Mouse (Mus musculus) MEL (cell line): ENCODE measurements around the gene Ttpal. TPM values are rescaled to one million over a fixed set of nuclear protein-coding genes. Genes with fewer than 3 reads are reported as not detected.

Source experiments
- DNase-seq: peaks from one replicate; pipeline ENCODE4 v3.0.0; 2011; ENCODE audit warnings: low read depth, low spot score
- H3K27ac ChIP-seq: 2 replicates; pipeline ENCODE4 v1.5.1; 2012; ENCODE audit warnings: low read depth, mild to moderate bottlenecking, control low read depth, low read length, moderate library complexity; ENCODE audit not compliant: control insufficient read depth
- H3K27me3 ChIP-seq, 2 experiments: fragments of 150-350 bp in 1 of 2; sonication (generic) in 1 of 2; 2 replicates each; pipeline ENCODE4 v1.6.1; 2012; ENCODE audit warnings: low read length in 2 of 2, mild to moderate bottlenecking in 2 of 2, improper control_type of control experiment in 1 of 2, moderate library complexity in 1 of 2; ENCODE audit not compliant: insufficient read depth in 2 of 2, control insufficient read depth in 1 of 2
- H3K36me3 ChIP-seq, 2 experiments: 2 replicates each; pipeline ENCODE4 v1.6.1; 2012 to 2014; ENCODE audit warnings: low read length in 2 of 2, improper control_type of control experiment in 1 of 2, inconsistent platforms in 1 of 2, mild to moderate bottlenecking in 1 of 2; ENCODE audit not compliant: insufficient read depth in 2 of 2, control insufficient read depth in 1 of 2
- H3K4me1 ChIP-seq, 2 experiments: fragments of 150-350 bp in 1 of 2; sonication (generic) in 1 of 2; 2 replicates each; pipeline ENCODE4 v1.6.1; 2012; ENCODE audit warnings: low read length in 2 of 2, improper control_type of control experiment in 1 of 2, mild to moderate bottlenecking in 1 of 2; ENCODE audit not compliant: insufficient read depth in 2 of 2, control insufficient read depth in 1 of 2
- H3K4me3 ChIP-seq, 2 experiments: fragments of 150-350 bp in 1 of 2; sonication (generic) in 1 of 2; 2 replicates each; pipeline ENCODE4 v1.5.1; 2012; ENCODE audit warnings: low read depth in 2 of 2, low read length in 2 of 2, mild to moderate bottlenecking in 2 of 2, moderate library complexity in 2 of 2, control low read depth in 1 of 2, improper control_type of control experiment in 1 of 2; ENCODE audit not compliant: control insufficient read depth in 1 of 2, insufficient read depth in 1 of 2
- H3K79me2 ChIP-seq: 2 replicates; pipeline ENCODE4 v1.6.1; 2012; ENCODE audit warnings: mild to moderate bottlenecking, low read length, moderate library complexity; ENCODE audit not compliant: control insufficient read depth, poor library complexity, insufficient read depth
- H3K9ac ChIP-seq: 2 replicates; pipeline ENCODE4 v1.6.1; 2012; ENCODE audit warnings: low read depth, mild to moderate bottlenecking, control low read depth, low read length, moderate library complexity; ENCODE audit not compliant: control insufficient read depth, poor library complexity, severe bottlenecking
- H3K9me3 ChIP-seq: fragments of 150-350 bp; sonication (generic); replicated peaks from 2 replicates; pipeline ENCODE4 v1.6.1; 2012; ENCODE audit warnings: mild to moderate bottlenecking, low read length, improper control_type of control experiment, moderate library complexity; ENCODE audit not compliant: insufficient read depth
- CTCF ChIP-seq, 3 experiments: IDR thresholded peaks in 2 of 3; conservative IDR thresholded peaks in 1 of 3; 2 replicates each; pipeline ENCODE4 v1.5.1; 2011 to 2012; ENCODE audit warnings: low read length in 3 of 3, low read depth in 2 of 3, mild to moderate bottlenecking in 2 of 3, improper control_type of control experiment in 1 of 3, inconsistent platforms in 1 of 3, mixed read lengths in 1 of 3, moderate library complexity in 1 of 3; ENCODE audit not compliant: control insufficient read depth in 1 of 3, insufficient read depth in 1 of 3, poor library complexity in 1 of 3, severe bottlenecking in 1 of 3
- E2F4 ChIP-seq: IDR thresholded peaks from 2 replicates; pipeline ENCODE4 v1.6.1; 2011; ENCODE audit warnings: low read depth, low read length, improper control_type of control experiment, borderline replicate concordance
- EP300 ChIP-seq, 2 experiments: IDR thresholded peaks; 2 replicates each; pipeline ENCODE4 v1.6.1; 2011; ENCODE audit warnings: improper control_type of control experiment in 2 of 2, low read length in 2 of 2, low read depth in 1 of 2, mild to moderate bottlenecking in 1 of 2
- HCFC1 ChIP-seq: IDR thresholded peaks from 2 replicates; pipeline ENCODE4 v1.6.1; 2012; ENCODE audit warnings: low read depth, mild to moderate bottlenecking, inconsistent platforms, low read length, improper control_type of control experiment, moderate library complexity
- KAT2A ChIP-seq: conservative IDR thresholded peaks from 2 replicates; pipeline ENCODE4 v1.6.1; 2012; ENCODE audit warnings: low read depth, low read length, improper control_type of control experiment, inconsistent platforms
- MEF2A ChIP-seq: IDR thresholded peaks from 2 replicates; pipeline ENCODE4 v1.6.1; 2014; ENCODE audit warnings: low read depth, mild to moderate bottlenecking, inconsistent platforms, low read length, improper control_type of control experiment; ENCODE audit not compliant: poor library complexity, insufficient replicate concordance, severe bottlenecking; ENCODE audit errors: extremely low read depth
- MYB ChIP-seq: IDR thresholded peaks from 2 replicates; pipeline ENCODE4 v1.6.1; 2011; ENCODE audit warnings: mild to moderate bottlenecking, low read depth, low read length, improper control_type of control experiment
- MYC ChIP-seq: IDR thresholded peaks from 2 replicates; pipeline ENCODE4 v1.6.1; 2011; ENCODE audit warnings: low read depth, mild to moderate bottlenecking, low read length, improper control_type of control experiment, moderate library complexity
- NELFE ChIP-seq: IDR thresholded peaks from 2 replicates; pipeline ENCODE4 v1.6.1; 2011; ENCODE audit warnings: low read depth, low read length, improper control_type of control experiment
- POLR2AphosphoS2 ChIP-seq: IDR thresholded peaks from 2 replicates; pipeline ENCODE4 v1.6.1; 2011; ENCODE audit warnings: low read length, improper control_type of control experiment
- RAD21 ChIP-seq: IDR thresholded peaks from 2 replicates; pipeline ENCODE4 v1.6.1; 2011; ENCODE audit warnings: mild to moderate bottlenecking, low read depth, low read length, improper control_type of control experiment
- SIN3A ChIP-seq: IDR thresholded peaks from 2 replicates; pipeline ENCODE4 v1.6.1; 2012; ENCODE audit warnings: low read length, improper control_type of control experiment, inconsistent platforms
- SMC3 ChIP-seq: IDR thresholded peaks from 2 replicates; pipeline ENCODE4 v1.6.1; 2011; ENCODE audit warnings: low read depth, low read length, improper control_type of control experiment
- TAL1 ChIP-seq: IDR thresholded peaks from 2 replicates; pipeline ENCODE4 v1.6.1; 2012; ENCODE audit warnings: mild to moderate bottlenecking, inconsistent platforms, low read length, moderate library complexity, mixed read lengths
- USF1 ChIP-seq: IDR thresholded peaks from 2 replicates; pipeline ENCODE4 v1.6.1; 2014; ENCODE audit warnings: low read depth, mild to moderate bottlenecking, inconsistent platforms, low read length, improper control_type of control experiment, moderate library complexity
- ZKSCAN1 ChIP-seq: IDR thresholded peaks from 2 replicates; pipeline ENCODE4 v1.6.1; 2012; ENCODE audit warnings: low read depth, mild to moderate bottlenecking, inconsistent platforms, low read length, improper control_type of control experiment, moderate library complexity
- ZMIZ1 ChIP-seq: IDR thresholded peaks from 2 replicates; pipeline ENCODE4 v1.6.1; 2012; ENCODE audit warnings: low read depth, mild to moderate bottlenecking, inconsistent platforms, low read length, improper control_type of control experiment, moderate library complexity
- ZNF384 ChIP-seq: IDR thresholded peaks from 2 replicates; pipeline ENCODE4 v1.6.1; 2012; ENCODE audit warnings: low read depth, mild to moderate bottlenecking, inconsistent platforms, low read length, improper control_type of control experiment
- polyA plus RNA-seq, 2 experiments: library from polyadenylated mRNA; stranded (reverse) in 1 of 2; unstranded in 1 of 2; fragments of >175 nt in 1 of 2; fragments of >200 nt in 1 of 2; gene quantifications; 2 replicates each; pipeline versions ENCODE4 v1.2.1 to v1.2.4; 2012; ENCODE audit warnings: low replicate concordance in 2 of 2, low read depth in 1 of 2; ENCODE audit not compliant: insufficient read length in 2 of 2, insufficient read depth in 1 of 2, missing spikeins in 1 of 2
- total RNA-seq: library from RNA; depleted of rRNA; stranded (reverse); fragments of 300-350 nt; gene quantifications from 2 replicates; pipeline ENCODE4 v1.2.3, GENCODE M21; 2012

Ttpal gene
- total and polyA plus RNA-seq, 3 experiments = 18.9 to 20.4 TPM; not detected in 1

- TF ChIP-seq E2F4 = no peak
- no peak for TF ChIP-seq ZMIZ1
- TF ChIP-seq TAL1 = no peak
- TF ChIP-seq POLR2AphosphoS2 = no peak
- TF ChIP-seq CTCF (IDR thresholded peaks at IDR 0.05 in 2 of 3, conservative IDR thresholded peaks at IDR 0.05 in 1 of 3; ENCODE audit: control insufficient read depth in 1 of 3, insufficient read depth in 1 of 3, low read depth in 2 of 3, low read length in 3 of 3, poor library complexity in 1 of 3, severe bottlenecking in 1 of 3) = peak in 2 of 3 experiments; percentile 39 to 50; a peak in 4 of 6 replicates
- TF ChIP-seq ZKSCAN1 = no peak
- TF ChIP-seq MEF2A = no peak
- no peak; the same call in 1 of the 2 replicates for TF ChIP-seq KAT2A
- TF ChIP-seq SIN3A = peak; percentile 90; the same call in 1 of the 2 replicates
- TF ChIP-seq MYB = no peak
- peak; percentile 23; the same call in 1 of the 2 replicates for TF ChIP-seq NELFE
- TF ChIP-seq USF1 = no peak
- TF ChIP-seq EP300 (IDR thresholded peaks at IDR 0.05; ENCODE audit: low read depth in 1 of 2, low read length in 2 of 2) = no peak
Measured at GRCm38 (mm10) chr2:163657975-163658886, 56.1 kb downstream of the Ttpal start, which contains the start of gene Pkig (continued).

GRCm38 (mm10) chr2:163658941-163659340, 56.8 kb downstream of the Ttpal start:
- no peak for TF ChIP-seq POLR2AphosphoS2
- TF ChIP-seq RAD21 = no peak
- no peak for TF ChIP-seq USF1
- peak; percentile 1; the same call in 1 of the 2 replicates for TF ChIP-seq HCFC1
- no peak for TF ChIP-seq SMC3
- TF ChIP-seq ZNF384 = peak; percentile 90
- peak; percentile 12; the same call in 1 of the 2 replicates for TF ChIP-seq MYC
- TF ChIP-seq KAT2A = no peak
- TF ChIP-seq SIN3A = peak; percentile 19; the same call in 1 of the 2 replicates
- no peak; the same call in 1 of the 2 replicates for TF ChIP-seq ZMIZ1
- peaks cover 6 to 38% of the 10 kb centered on the region in 2 experiments; a peak in 3 of 4 replicates for H3K4me1 ChIP-seq

More at GRCm38 (mm10) chr2:163658941-163659340, 56.8 kb downstream of the Ttpal start:
- Histone ChIP-seq H3K9ac (peak overlapping the region; percentile 95), H3K4me3 (peak overlapping the region; percentile 82 to 89), H3K36me3 (peaks cover 0 to 28% of the 10 kb centered on the region in 2 experiments; a peak in 2 of 4 replicates), H3K79me2 (peaks cover 32% of the 10 kb centered on the region), H3K27ac (peak overlapping the region; percentile 81), H3K27me3 (no peaks in the 10 kb centered on the region), H3K9me3 (no peaks in the 10 kb centered on the region)
- no peak for DNase-seq
